Mouse (Mus musculus): Measurements from ENCODE around the gene Vmn1r214. TPM values are rescaled to one million over a fixed set of nuclear protein-coding genes. Genes with fewer than 3 reads are reported as not detected.

Gene Vmn1r214
- not detected in 2 replicates for polyA plus RNA-seq (2015; fragmentation: Nextera tagmentation; extraction: Ambion mirVana)

GRCm38 (mm10) chr13:23030118-23030517, at the start of gene Vmn1r214:
Gene Vmn1r214, plus strand, starts transcription at chr13:23030418.
- H3K4me3 ChIP-seq = no peak within 1 kb of the TSS
- ATAC-seq (ENCODE audit: insufficient number of reproducible peaks, low FRiP score, low TSS enrichment, low read depth) = no peak
- H3K9ac ChIP-seq = no peak within 1 kb of the TSS
- H3K9me3 ChIP-seq = no peaks in the 10 kb centered on the region
- no peak within 1 kb of the TSS for H3K27ac ChIP-seq
- 78% methylated on average over 3 of the region's 3 CpGs for WGBS
- H3K36me3 ChIP-seq = no peaks in the 10 kb centered on the region
- no peaks in the 10 kb centered on the region for H3K27me3 ChIP-seq
- no peaks in the 10 kb centered on the region for H3K4me1 ChIP-seq
- H3K4me2 ChIP-seq = no peak within 1 kb of the TSS

- no peaks in the 10 kb centered on the region for H3K4me1 ChIP-seq
- no peak overlapping the region for H3K9ac ChIP-seq
- no peaks in the 10 kb centered on the region for H3K27me3 ChIP-seq
- no peak overlapping the region for H3K27ac ChIP-seq
- no peaks in the 10 kb centered on the region for H3K9me3 ChIP-seq
- H3K4me3 ChIP-seq = no peak overlapping the region
- 86% methylated on average over 11 of the region's 11 CpGs for WGBS
- no peaks in the 10 kb centered on the region for H3K36me3 ChIP-seq
- ATAC-seq (ENCODE audit: insufficient number of reproducible peaks, low FRiP score, low TSS enrichment, low read depth) = no peak
- no peak overlapping the region for H3K4me2 ChIP-seq
These were observed 39.9 kb upstream of the Vmn1r214 start for GRCm38 (mm10) chr13:22990214-22990891.

- H3K9ac ChIP-seq = no peak overlapping the region
- no peak overlapping the region for H3K4me3 ChIP-seq
- H3K27ac ChIP-seq = no peak overlapping the region
- no peaks in the 10 kb centered on the region for H3K27me3 ChIP-seq
- H3K9me3 ChIP-seq = no peaks in the 10 kb centered on the region
- 41% methylated on average over 1 of the region's 1 CpGs for WGBS
- no peaks in the 10 kb centered on the region for H3K4me1 ChIP-seq
- H3K36me3 ChIP-seq = no peaks in the 10 kb centered on the region
- H3K4me2 ChIP-seq = no peak overlapping the region
- no peak for ATAC-seq (ENCODE audit: insufficient number of reproducible peaks, low FRiP score, low TSS enrichment, low read depth)
These were observed 38.0 kb upstream of the Vmn1r214 start for GRCm38 (mm10) chr13:22992178-22992700.

DNA sequence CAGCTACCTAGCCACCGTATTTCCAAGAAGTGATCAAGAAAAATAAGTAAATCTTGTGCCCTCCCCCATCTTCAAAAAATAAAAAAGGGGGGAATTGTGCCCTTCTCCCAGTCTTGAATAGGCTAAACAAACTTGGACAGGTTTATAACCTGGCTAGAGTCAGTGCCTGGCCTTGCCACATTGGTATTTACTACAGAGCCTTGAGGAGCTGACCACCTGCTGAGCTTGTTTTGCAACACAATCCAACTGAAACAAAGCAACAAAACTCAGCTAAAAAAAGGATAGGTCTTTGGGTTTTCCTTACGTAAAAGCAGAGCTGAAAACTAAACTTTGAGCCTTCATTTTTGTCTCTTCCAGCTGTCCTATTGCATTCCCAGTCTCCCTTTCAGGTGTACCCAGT, 37.5 kb upstream of the Vmn1r214 start:
- Histone ChIP-seq H3K4me2 (no peak overlapping the region), H3K4me3 (no peak overlapping the region)
- 63% methylated on average over 2 of the region's 2 CpGs for WGBS

GRCm38 (mm10) chr13:23007356-23007755, 22.9 kb upstream of the Vmn1r214 start, which contains the start of gene Vmn1r213:
Gene Vmn1r213, plus strand, starts transcription at chr13:23007656.
- WGBS = 69% methylated on average over 1 of the region's 1 CpGs
- H3K4me3 ChIP-seq = no peak within 1 kb of the TSS
- no peaks in the 10 kb centered on the region for H3K27me3 ChIP-seq
- H3K36me3 ChIP-seq = no peaks in the 10 kb centered on the region
- H3K4me2 ChIP-seq = no peak within 1 kb of the TSS
- H3K9me3 ChIP-seq = no peaks in the 10 kb centered on the region
- H3K9ac ChIP-seq = no peak within 1 kb of the TSS
- no peak within 1 kb of the TSS for H3K27ac ChIP-seq
- H3K4me1 ChIP-seq = no peaks in the 10 kb centered on the region
- no peak for ATAC-seq (ENCODE audit: insufficient number of reproducible peaks, low FRiP score, low TSS enrichment, low read depth)

More for the DNA sequence above, 37.5 kb upstream of the Vmn1r214 start:
- no peaks in the 10 kb centered on the region for H3K9me3 ChIP-seq
- H3K27me3 ChIP-seq = no peaks in the 10 kb centered on the region
- no peaks in the 10 kb centered on the region for H3K36me3 ChIP-seq
- no peak overlapping the region for H3K27ac ChIP-seq
- no peaks in the 10 kb centered on the region for H3K4me1 ChIP-seq
- no peak overlapping the region for H3K9ac ChIP-seq
- no peak for ATAC-seq (ENCODE audit: insufficient number of reproducible peaks, low FRiP score, low TSS enrichment, low read depth)

DNA sequence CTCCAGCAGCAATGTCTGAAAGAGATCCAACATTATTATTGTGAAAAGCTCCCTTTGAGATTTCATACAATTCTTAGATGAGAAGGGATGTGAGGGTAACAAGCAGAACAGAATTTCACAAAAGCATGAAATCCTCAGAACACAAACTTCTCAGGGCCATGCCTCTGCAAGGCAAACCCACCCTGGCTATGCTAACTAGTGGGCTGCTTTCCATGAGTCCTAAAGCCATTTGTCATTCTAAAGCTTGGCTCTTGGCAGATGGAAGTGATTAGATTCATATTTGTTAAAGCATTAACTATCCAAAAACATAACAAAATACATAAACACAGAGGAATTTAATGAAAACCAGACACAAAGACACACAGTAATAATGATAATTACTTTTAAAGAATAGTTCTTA, 12.1 kb upstream of the Vmn1r214 start:
- no peak overlapping the region for H3K27ac ChIP-seq
- H3K4me1 ChIP-seq = no peaks in the 10 kb centered on the region
- H3K36me3 ChIP-seq = no peaks in the 10 kb centered on the region
- no peak overlapping the region for H3K9ac ChIP-seq
- no peak for ATAC-seq (ENCODE audit: insufficient number of reproducible peaks, low FRiP score, low TSS enrichment, low read depth)
- H3K27me3 ChIP-seq = no peaks in the 10 kb centered on the region
- H3K4me3 ChIP-seq = no peak overlapping the region
- H3K4me2 ChIP-seq = no peak overlapping the region
- no peaks in the 10 kb centered on the region for H3K9me3 ChIP-seq

GRCm38 (mm10) chr13:23024812-23025211, 5.4 kb upstream of the Vmn1r214 start:
- no peak overlapping the region for H3K9ac ChIP-seq
- no peak overlapping the region for H3K4me3 ChIP-seq
- H3K36me3 ChIP-seq = no peaks in the 10 kb centered on the region
- H3K4me2 ChIP-seq = no peak overlapping the region
- no peaks in the 10 kb centered on the region for H3K27me3 ChIP-seq
- no peak for ATAC-seq (ENCODE audit: insufficient number of reproducible peaks, low FRiP score, low TSS enrichment, low read depth)
- H3K4me1 ChIP-seq = no peaks in the 10 kb centered on the region
- no peak overlapping the region for H3K27ac ChIP-seq
- H3K9me3 ChIP-seq = no peaks in the 10 kb centered on the region

DNA sequence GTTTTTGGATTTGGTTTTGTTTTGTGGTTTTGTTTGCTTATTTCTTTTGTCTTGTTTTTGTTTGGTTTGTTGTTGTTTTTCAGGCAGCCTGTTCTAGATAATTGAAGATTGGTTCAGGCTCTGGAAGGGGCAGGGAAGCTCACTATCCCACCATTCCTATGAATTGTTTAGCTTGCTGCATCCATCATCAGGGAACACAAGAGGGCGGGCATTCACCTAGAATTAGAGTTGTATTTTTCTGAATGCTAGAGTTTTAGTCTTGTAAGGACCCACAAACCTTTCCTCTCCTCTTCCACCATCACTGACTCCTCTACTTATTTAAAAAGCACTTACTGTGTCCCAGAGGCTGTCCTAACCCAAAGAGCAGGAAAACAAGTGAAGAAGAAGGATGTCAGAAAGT, 27.6 kb downstream of the Vmn1r214 start:
- Histone ChIP-seq H3K27ac (no peak overlapping the region), H3K4me3 (no peak overlapping the region), H3K27me3 (no peaks in the 10 kb centered on the region), H3K9me3 (no peaks in the 10 kb centered on the region), H3K4me1 (no peaks in the 10 kb centered on the region), H3K9ac (no peak overlapping the region), H3K36me3 (no peaks in the 10 kb centered on the region), H3K4me2 (no peak overlapping the region)
- no peak for ATAC-seq (ENCODE audit: insufficient number of reproducible peaks, low FRiP score, low TSS enrichment, low read depth)
- WGBS = 47% methylated on average over 1 of the region's 1 CpGs

DNA sequence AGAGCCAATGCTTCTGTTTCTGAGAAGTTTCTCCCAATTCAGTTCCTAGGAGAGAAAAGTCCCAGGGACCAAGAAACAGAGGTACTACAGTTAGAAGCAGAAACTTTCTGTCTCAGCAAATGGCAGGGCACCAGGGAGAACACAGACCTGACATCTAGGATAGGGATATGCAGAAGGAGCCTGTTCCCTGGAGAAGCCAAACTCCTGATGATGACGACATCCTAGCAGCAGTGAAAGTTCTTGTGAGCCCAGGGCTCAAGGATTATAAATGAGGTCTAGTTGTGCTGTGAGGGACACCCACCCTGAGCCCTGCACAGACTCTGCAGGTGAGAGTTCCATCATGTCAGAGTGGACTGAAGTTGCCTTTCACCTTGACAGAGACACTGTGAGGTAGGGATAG, 37.5 kb downstream of the Vmn1r214 start, which contains the start of gene Vmn1r215:
TSS of gene Vmn1r215 (plus strand) at position 301 of the 400 bp plus-strand sequence.
- Histone ChIP-seq H3K9ac (no peak within 1 kb of the TSS), H3K4me1 (no peaks in the 10 kb centered on the region), H3K4me2 (no peak within 1 kb of the TSS), H3K4me3 (no peak within 1 kb of the TSS), H3K36me3 (no peaks in the 10 kb centered on the region), H3K27ac (no peak within 1 kb of the TSS), H3K9me3 (no peaks in the 10 kb centered on the region), H3K27me3 (no peaks in the 10 kb centered on the region)
- 82% methylated on average over 1 of the region's 1 CpGs for WGBS
- ATAC-seq (ENCODE audit: insufficient number of reproducible peaks, low FRiP score, low TSS enrichment, low read depth) = no peak

DNA sequence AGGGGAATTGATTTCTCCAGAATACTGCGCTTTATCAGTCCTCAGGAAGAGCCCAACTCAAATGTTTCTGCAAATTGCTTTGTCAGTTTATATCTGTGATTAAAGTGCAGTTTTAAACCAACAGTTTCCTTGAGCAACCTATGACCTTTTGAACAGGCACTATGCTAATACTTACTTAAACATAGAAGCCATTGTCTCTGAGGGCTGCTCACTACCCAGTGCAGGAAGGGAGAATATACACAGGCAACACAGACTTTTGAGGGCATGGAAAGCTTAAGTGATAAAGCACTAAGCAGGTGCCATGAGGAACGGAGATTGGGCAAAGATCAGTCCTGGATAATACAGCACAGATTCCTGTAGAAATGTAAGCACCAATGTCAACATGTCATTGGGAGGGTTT, 39.1 kb downstream of the Vmn1r214 start:
- H3K4me2 ChIP-seq = no peak overlapping the region
- no peak overlapping the region for H3K27ac ChIP-seq
- H3K36me3 ChIP-seq = no peaks in the 10 kb centered on the region
- H3K4me1 ChIP-seq = no peaks in the 10 kb centered on the region
- no peak for ATAC-seq (ENCODE audit: insufficient number of reproducible peaks, low FRiP score, low TSS enrichment, low read depth)
- H3K27me3 ChIP-seq = no peaks in the 10 kb centered on the region
- no peaks in the 10 kb centered on the region for H3K9me3 ChIP-seq
- H3K9ac ChIP-seq = no peak overlapping the region
- H3K4me3 ChIP-seq = no peak overlapping the region
- WGBS = 88% methylated on average over 2 of the region's 2 CpGs

Measured in limb, embryonic 15.5 days (tissue).